Mouse (Mus musculus): Measurements from ENCODE around the gene Stx1a. TPM values are rescaled to one million over a fixed set of nuclear protein-coding genes. Genes with fewer than 3 reads are reported as not detected.

The Stx1a gene
- polyA plus RNA-seq (2012; rRNA removed): 345 and 362 TPM in 2 replicates

- DNase-seq (ENCODE audit: extremely low spot score in 1 of 2, low spot score in 1 of 2): peak; percentile 77 to 90
Measured at GRCm38 (mm10) chr5:135023344-135024173, at the start of gene Stx1a. Gene Stx1a (plus strand): TSS chr5:135023482.

GRCm38 (mm10) chr5:134973526-134973925, 49.8 kb upstream of the Stx1a start:
- DNase-seq (ENCODE audit: extremely low spot score in 1 of 2, low spot score in 1 of 2): no peak

- DNase-seq (ENCODE audit: extremely low spot score in 1 of 2, low spot score in 1 of 2): no peak
Measured at GRCm38 (mm10) chr5:134974294-134974693, 49.0 kb upstream of the Stx1a start.

- no peak for DNase-seq (ENCODE audit: extremely low spot score in 1 of 2, low spot score in 1 of 2)
Measured at GRCm38 (mm10) chr5:134974921-134975320, 48.4 kb upstream of the Stx1a start.

GRCm38 (mm10) chr5:134976164-134976563, 47.1 kb upstream of the Stx1a start:
- DNase-seq (ENCODE audit: extremely low spot score in 1 of 2, low spot score in 1 of 2): no peak

- no peak for DNase-seq (ENCODE audit: extremely low spot score in 1 of 2, low spot score in 1 of 2)
Measured at GRCm38 (mm10) chr5:134976577-134977250, 46.6 kb upstream of the Stx1a start.

GRCm38 (mm10) chr5:134977837-134978236, 45.4 kb upstream of the Stx1a start:
- DNase-seq (ENCODE audit: extremely low spot score in 1 of 2, low spot score in 1 of 2): no peak

GRCm38 (mm10) chr5:134981149-134981548, 42.1 kb upstream of the Stx1a start:
- DNase-seq (ENCODE audit: extremely low spot score in 1 of 2, low spot score in 1 of 2): no peak

GRCm38 (mm10) chr5:134983111-134983510, 40.2 kb upstream of the Stx1a start:
- DNase-seq (ENCODE audit: extremely low spot score in 1 of 2, low spot score in 1 of 2): no peak

GRCm38 (mm10) chr5:134983771-134984170, 39.5 kb upstream of the Stx1a start:
- DNase-seq (ENCODE audit: extremely low spot score in 1 of 2, low spot score in 1 of 2): no peak

GRCm38 (mm10) chr5:134985633-134986297, 37.5 kb upstream of the Stx1a start, which contains the start of gene Cldn3:
Gene Cldn3 (plus strand): TSS chr5:134986214.
- no peak for DNase-seq (ENCODE audit: extremely low spot score in 1 of 2, low spot score in 1 of 2)

- DNase-seq (ENCODE audit: extremely low spot score in 1 of 2, low spot score in 1 of 2): no peak
Measured at GRCm38 (mm10) chr5:134986298-134987268, 36.7 kb upstream of the Stx1a start.

GRCm38 (mm10) chr5:134989166-134989565, 34.1 kb upstream of the Stx1a start:
- no peak for DNase-seq (ENCODE audit: extremely low spot score in 1 of 2, low spot score in 1 of 2)

GRCm38 (mm10) chr5:134989741-134990140, 33.5 kb upstream of the Stx1a start:
- no peak for DNase-seq (ENCODE audit: extremely low spot score in 1 of 2, low spot score in 1 of 2)

GRCm38 (mm10) chr5:134992566-134992965, 30.7 kb upstream of the Stx1a start:
- no peak for DNase-seq (ENCODE audit: extremely low spot score in 1 of 2, low spot score in 1 of 2)

GRCm38 (mm10) chr5:134998359-134998758, 24.9 kb upstream of the Stx1a start:
- no peak for DNase-seq (ENCODE audit: extremely low spot score in 1 of 2, low spot score in 1 of 2)

GRCm38 (mm10) chr5:134999797-135000196, 23.5 kb upstream of the Stx1a start:
- no peak for DNase-seq (ENCODE audit: extremely low spot score in 1 of 2, low spot score in 1 of 2)

GRCm38 (mm10) chr5:135000751-135001150, 22.5 kb upstream of the Stx1a start:
- no peak for DNase-seq (ENCODE audit: extremely low spot score in 1 of 2, low spot score in 1 of 2)

GRCm38 (mm10) chr5:135001309-135001708, 22.0 kb upstream of the Stx1a start:
- DNase-seq (ENCODE audit: extremely low spot score in 1 of 2, low spot score in 1 of 2): no peak

- DNase-seq (ENCODE audit: extremely low spot score in 1 of 2, low spot score in 1 of 2): no peak
Measured at GRCm38 (mm10) chr5:135002151-135002550, 21.1 kb upstream of the Stx1a start.
